Mouse (Mus musculus): ENCODE measurements around the gene Wdr72. TPM values are rescaled to one million over a fixed set of nuclear protein-coding genes. Genes with fewer than 3 reads are reported as not detected.

Gene Wdr72
- polyA plus RNA-seq, 1 experiment from 2014 or later, result 0.73 TPM

DNA sequence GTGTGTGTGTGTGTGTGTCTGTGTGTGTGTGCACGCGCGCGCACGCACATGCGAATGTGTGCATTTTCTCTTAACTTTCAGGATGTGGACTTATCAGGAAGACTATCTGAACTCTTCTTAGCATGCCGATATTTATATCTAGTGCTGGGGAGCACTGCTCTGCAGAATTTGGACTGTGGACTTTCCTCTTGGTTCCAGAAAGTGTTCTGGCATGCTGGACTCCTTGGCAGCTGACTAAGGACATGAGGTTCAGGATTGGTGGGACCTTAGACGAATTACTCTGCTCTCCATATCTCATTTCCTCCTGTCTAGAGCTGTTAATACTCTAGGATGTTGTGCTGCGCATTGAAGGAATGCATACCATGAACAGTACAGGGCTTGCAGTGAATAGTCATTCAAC is 2.4 kb downstream of the Wdr72 start:
- Histone ChIP-seq H3K9me3 (ENCODE audit: control insufficient read depth, low read length) (no peaks in the 10 kb centered on the region), H3K4me3 (ENCODE audit: low read length) (no peak overlapping the region), H3K27me3 (replicated peaks; ENCODE audit: control insufficient read depth, insufficient read depth, low read length) (peaks cover 3% of the 10 kb centered on the region; the same call in 1 of the 2 replicates), H3K27ac (ENCODE audit: low read depth, low read length) (no peak overlapping the region), H3K9ac (ENCODE audit: low read depth, low read length) (no peak overlapping the region), H3K36me3 (ENCODE audit: control insufficient read depth, insufficient read depth, low read length) (no peaks in the 10 kb centered on the region), H3K4me2 (ENCODE audit: low read length) (no peak overlapping the region), H3K4me1 (ENCODE audit: control insufficient read depth, insufficient read depth, low read depth, low read length) (no peaks in the 10 kb centered on the region)
- 95% methylated on average over 9 of the region's 9 CpGs for WGBS
- no peak for ATAC-seq

DNA sequence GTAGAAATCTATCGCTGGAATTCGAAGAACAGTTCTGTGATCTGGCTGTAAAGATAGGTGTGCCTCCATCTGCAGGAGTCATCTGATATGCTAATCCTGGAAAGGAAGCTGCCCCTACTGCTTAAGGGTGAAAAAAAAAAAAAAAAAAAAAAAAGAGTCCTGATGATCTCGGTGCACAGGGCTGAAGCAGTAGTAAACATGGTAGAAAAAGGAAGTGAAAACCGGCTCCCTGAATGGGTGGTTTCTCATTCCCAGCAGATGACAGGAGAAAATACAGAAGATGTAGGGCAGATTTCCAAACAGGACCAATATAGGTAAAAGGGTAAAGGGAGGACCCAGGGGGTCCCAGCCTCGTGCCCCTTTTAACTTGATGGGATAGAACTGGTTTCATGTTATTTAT is 16.1 kb downstream of the Wdr72 start:
- H3K4me2 ChIP-seq (ENCODE audit: low read length), result no peak overlapping the region
- no peak for ATAC-seq
- no peak overlapping the region for H3K9ac ChIP-seq (ENCODE audit: low read depth, low read length)
- no peaks in the 10 kb centered on the region for H3K27me3 ChIP-seq (replicated peaks; ENCODE audit: control insufficient read depth, insufficient read depth, low read length)
- H3K36me3 ChIP-seq (ENCODE audit: control insufficient read depth, insufficient read depth, low read length), result no peaks in the 10 kb centered on the region
- H3K9me3 ChIP-seq (ENCODE audit: control insufficient read depth, low read length), result no peaks in the 10 kb centered on the region
- no peak overlapping the region for H3K4me3 ChIP-seq (ENCODE audit: low read length)
- no peaks in the 10 kb centered on the region for H3K4me1 ChIP-seq (ENCODE audit: control insufficient read depth, insufficient read depth, low read depth, low read length)
- H3K27ac ChIP-seq (ENCODE audit: low read depth, low read length), result no peak overlapping the region
- 72% methylated on average over 5 of the region's 5 CpGs for WGBS

DNA sequence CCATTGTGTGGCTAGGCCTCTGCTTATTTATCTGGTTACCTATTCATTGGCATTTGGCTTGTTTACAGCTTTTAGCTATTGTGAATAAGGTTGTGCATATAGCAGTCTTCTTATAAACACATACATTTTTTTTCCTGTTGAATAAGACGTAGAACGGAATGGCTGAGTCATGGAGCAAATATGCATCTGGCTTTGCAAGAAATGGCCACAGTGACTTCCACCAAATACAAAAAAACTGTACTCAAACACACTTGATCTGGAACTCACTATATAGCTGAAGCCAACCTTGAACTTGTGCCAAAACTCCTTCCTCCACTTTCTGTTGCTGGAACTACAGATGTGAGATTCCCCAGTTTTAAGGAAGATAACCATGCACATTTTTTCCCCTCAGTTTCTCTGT is 23.9 kb downstream of the Wdr72 start:
- WGBS, result 83% methylated on average over 2 of the region's 2 CpGs
- Histone ChIP-seq H3K9me3 (ENCODE audit: control insufficient read depth, low read length) (no peaks in the 10 kb centered on the region), H3K27ac (ENCODE audit: low read depth, low read length) (no peak overlapping the region), H3K27me3 (replicated peaks; ENCODE audit: control insufficient read depth, insufficient read depth, low read length) (no peaks in the 10 kb centered on the region), H3K36me3 (ENCODE audit: control insufficient read depth, insufficient read depth, low read length) (no peaks in the 10 kb centered on the region), H3K9ac (ENCODE audit: low read depth, low read length) (no peak overlapping the region), H3K4me2 (ENCODE audit: low read length) (no peak overlapping the region), H3K4me1 (ENCODE audit: control insufficient read depth, insufficient read depth, low read depth, low read length) (no peaks in the 10 kb centered on the region), H3K4me3 (ENCODE audit: low read length) (no peak overlapping the region)
- no peak for ATAC-seq

DNA sequence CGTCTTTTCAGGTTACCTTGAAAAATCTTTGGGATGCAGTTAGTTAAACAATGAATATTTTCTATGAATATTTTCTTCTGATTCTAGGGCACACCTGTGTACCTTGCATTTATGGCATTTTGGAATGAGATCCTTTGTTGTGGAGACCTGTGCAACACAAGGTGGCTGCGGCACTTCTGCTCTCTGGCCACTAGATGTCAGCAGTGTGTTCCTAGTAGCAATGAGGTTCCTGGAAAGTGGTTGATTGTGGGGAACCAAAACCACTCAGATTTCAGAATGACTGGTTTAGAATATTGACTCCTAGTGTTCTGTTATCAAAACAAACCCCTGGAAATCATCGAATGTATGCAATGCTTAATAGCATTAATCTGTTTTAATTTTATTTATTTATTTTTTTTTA is 31.7 kb downstream of the Wdr72 start:
- Histone ChIP-seq H3K27ac (ENCODE audit: low read depth, low read length) (no peak overlapping the region), H3K4me2 (ENCODE audit: low read length) (no peak overlapping the region), H3K36me3 (ENCODE audit: control insufficient read depth, insufficient read depth, low read length) (no peaks in the 10 kb centered on the region), H3K9me3 (ENCODE audit: control insufficient read depth, low read length) (no peaks in the 10 kb centered on the region), H3K4me1 (ENCODE audit: control insufficient read depth, insufficient read depth, low read depth, low read length) (no peaks in the 10 kb centered on the region), H3K27me3 (replicated peaks; ENCODE audit: control insufficient read depth, insufficient read depth, low read length) (no peaks in the 10 kb centered on the region), H3K9ac (ENCODE audit: low read depth, low read length) (no peak overlapping the region), H3K4me3 (ENCODE audit: low read length) (no peak overlapping the region)
- ATAC-seq, result peak; percentile 73
- 7% methylated on average over 3 of the region's 3 CpGs for WGBS

DNA sequence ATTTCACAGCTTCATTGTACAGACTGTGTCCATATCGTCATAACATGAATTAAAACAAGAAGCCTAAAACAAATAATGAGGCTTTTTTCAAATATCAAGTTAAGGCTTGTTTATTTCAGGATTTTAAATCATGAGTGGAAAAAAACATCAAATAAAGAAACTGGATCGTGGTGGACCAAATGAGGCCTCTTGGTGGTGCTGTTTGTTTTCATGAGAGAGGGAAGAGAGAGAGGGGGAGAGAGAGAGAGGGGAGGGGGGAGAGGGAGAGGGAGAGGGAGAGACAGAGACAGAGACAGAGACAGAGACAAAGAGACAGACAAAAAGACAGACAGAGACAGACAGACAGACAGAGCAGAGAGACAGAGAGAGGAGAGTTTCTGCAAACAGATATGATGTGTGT is 32.5 kb downstream of the Wdr72 start:
- Histone ChIP-seq H3K4me1 (ENCODE audit: control insufficient read depth, insufficient read depth, low read depth, low read length) (no peaks in the 10 kb centered on the region), H3K9me3 (ENCODE audit: control insufficient read depth, low read length) (no peaks in the 10 kb centered on the region), H3K36me3 (ENCODE audit: control insufficient read depth, insufficient read depth, low read length) (no peaks in the 10 kb centered on the region), H3K4me3 (ENCODE audit: low read length) (no peak overlapping the region), H3K27me3 (replicated peaks; ENCODE audit: control insufficient read depth, insufficient read depth, low read length) (no peaks in the 10 kb centered on the region), H3K9ac (ENCODE audit: low read depth, low read length) (no peak overlapping the region), H3K4me2 (ENCODE audit: low read length) (no peak overlapping the region), H3K27ac (ENCODE audit: low read depth, low read length) (no peak overlapping the region)
- no peak for ATAC-seq
- WGBS, result 47% methylated on average over 2 of the region's 2 CpGs

- H3K9me3 ChIP-seq (ENCODE audit: control insufficient read depth, low read length), result no peaks in the 10 kb centered on the region
- H3K36me3 ChIP-seq (ENCODE audit: control insufficient read depth, insufficient read depth, low read length), result no peaks in the 10 kb centered on the region
- no peaks in the 10 kb centered on the region for H3K27me3 ChIP-seq (replicated peaks; ENCODE audit: control insufficient read depth, insufficient read depth, low read length)
- no peak overlapping the region for H3K27ac ChIP-seq (ENCODE audit: low read depth, low read length)
- no peak overlapping the region for H3K9ac ChIP-seq (ENCODE audit: low read depth, low read length)
- 94% methylated on average over 4 of the region's 4 CpGs for WGBS
- H3K4me2 ChIP-seq (ENCODE audit: low read length), result no peak overlapping the region
- no peaks in the 10 kb centered on the region; the same call in 1 of the 2 replicates for H3K4me1 ChIP-seq (ENCODE audit: control insufficient read depth, insufficient read depth, low read depth, low read length)
- no peak for ATAC-seq
- no peak overlapping the region for H3K4me3 ChIP-seq (ENCODE audit: low read length)
Observed at GRCm38 (mm10) chr9:74145203-74145602, 35.0 kb downstream of the Wdr72 start.

- Histone ChIP-seq H3K4me1 (ENCODE audit: control insufficient read depth, insufficient read depth, low read depth, low read length) (no peaks in the 10 kb centered on the region; the same call in 1 of the 2 replicates), H3K4me3 (ENCODE audit: low read length) (no peak overlapping the region), H3K9me3 (ENCODE audit: control insufficient read depth, low read length) (no peaks in the 10 kb centered on the region), H3K27me3 (replicated peaks; ENCODE audit: control insufficient read depth, insufficient read depth, low read length) (no peaks in the 10 kb centered on the region), H3K27ac (ENCODE audit: low read depth, low read length) (no peak overlapping the region), H3K4me2 (ENCODE audit: low read length) (no peak overlapping the region), H3K36me3 (ENCODE audit: control insufficient read depth, insufficient read depth, low read length) (no peaks in the 10 kb centered on the region), H3K9ac (ENCODE audit: low read depth, low read length) (no peak overlapping the region)
- WGBS, result 27% methylated on average over 8 of the region's 8 CpGs
- no peak for ATAC-seq
Observed at GRCm38 (mm10) chr9:74148306-74148705, 38.1 kb downstream of the Wdr72 start.

DNA sequence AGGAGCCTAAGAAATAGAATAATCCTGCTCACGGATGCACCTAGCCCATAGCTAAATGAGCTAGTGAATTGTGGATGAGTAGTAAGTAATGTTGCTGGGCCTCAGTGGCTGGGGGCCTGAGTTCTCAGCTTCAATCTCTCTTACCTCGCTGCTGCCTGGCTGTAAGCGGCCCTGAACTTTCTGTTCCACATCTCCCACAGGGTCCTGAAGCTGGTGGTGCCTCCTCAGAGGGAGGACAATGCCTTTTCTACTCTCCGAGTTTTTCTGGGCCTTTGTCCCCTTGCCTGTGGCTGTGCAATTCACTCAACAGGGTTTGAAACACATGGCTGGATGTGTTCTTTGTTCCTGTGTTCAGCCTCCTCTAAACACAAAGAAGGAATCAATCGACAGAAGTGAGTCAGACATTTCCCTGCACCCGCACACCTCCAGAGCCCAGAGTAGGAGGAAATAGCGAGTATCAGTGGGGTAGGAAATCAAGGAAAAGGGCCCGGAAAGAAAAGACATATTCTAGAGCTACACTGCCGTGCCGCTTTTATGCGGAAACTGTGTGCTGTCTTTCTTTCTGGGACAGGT is 50.3 kb downstream of the Wdr72 start:
- 46% methylated on average over 11 of the region's 11 CpGs for WGBS
- Histone ChIP-seq H3K27me3 (replicated peaks; ENCODE audit: control insufficient read depth, insufficient read depth, low read length) (no peaks in the 10 kb centered on the region), H3K9ac (ENCODE audit: low read depth, low read length) (no peak overlapping the region), H3K4me1 (ENCODE audit: control insufficient read depth, insufficient read depth, low read depth, low read length) (no peaks in the 10 kb centered on the region), H3K9me3 (ENCODE audit: control insufficient read depth, low read length) (no peaks in the 10 kb centered on the region), H3K4me2 (ENCODE audit: low read length) (no peak overlapping the region), H3K36me3 (ENCODE audit: control insufficient read depth, insufficient read depth, low read length) (no peaks in the 10 kb centered on the region), H3K27ac (ENCODE audit: low read depth, low read length) (no peak overlapping the region), H3K4me3 (ENCODE audit: low read length) (no peak overlapping the region)
- ATAC-seq, result no peak

GRCm38 (mm10) chr9:74165697-74166096 is 55.5 kb downstream of the Wdr72 start:
- Histone ChIP-seq H3K36me3 (ENCODE audit: control insufficient read depth, insufficient read depth, low read length) (no peaks in the 10 kb centered on the region), H3K4me3 (ENCODE audit: low read length) (no peak overlapping the region), H3K27ac (ENCODE audit: low read depth, low read length) (no peak overlapping the region), H3K4me1 (ENCODE audit: control insufficient read depth, insufficient read depth, low read depth, low read length) (no peaks in the 10 kb centered on the region), H3K9ac (ENCODE audit: low read depth, low read length) (no peak overlapping the region), H3K4me2 (ENCODE audit: low read length) (no peak overlapping the region), H3K27me3 (replicated peaks; ENCODE audit: control insufficient read depth, insufficient read depth, low read length) (no peaks in the 10 kb centered on the region), H3K9me3 (ENCODE audit: control insufficient read depth, low read length) (no peaks in the 10 kb centered on the region)
- WGBS, result 96% methylated on average over 2 of the region's 2 CpGs
- ATAC-seq, result no peak

DNA sequence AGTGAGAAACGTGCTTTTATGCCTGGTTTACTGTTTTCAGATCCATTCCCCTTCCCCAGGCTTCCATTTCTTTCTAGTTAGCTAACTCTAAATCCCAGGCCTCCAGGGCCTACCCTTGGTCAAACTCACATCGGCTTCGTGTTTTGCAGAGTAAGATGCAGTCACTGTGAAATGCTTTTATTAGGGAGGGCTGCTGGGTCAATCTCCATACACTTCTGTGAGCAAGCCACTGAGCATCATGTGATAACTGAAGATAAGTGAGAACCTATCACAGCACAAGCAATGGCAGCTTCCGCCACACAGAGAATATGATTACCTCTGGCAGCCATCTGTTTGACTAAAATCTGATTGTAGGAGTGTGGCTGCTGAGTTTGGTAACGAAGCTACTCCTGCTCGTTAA is 59.7 kb downstream of the Wdr72 start:
- H3K27me3 ChIP-seq (replicated peaks; ENCODE audit: control insufficient read depth, insufficient read depth, low read length), result no peaks in the 10 kb centered on the region
- WGBS, result 59% methylated on average over 6 of the region's 6 CpGs
- H3K36me3 ChIP-seq (ENCODE audit: control insufficient read depth, insufficient read depth, low read length), result no peaks in the 10 kb centered on the region
- H3K9me3 ChIP-seq (ENCODE audit: control insufficient read depth, low read length), result no peaks in the 10 kb centered on the region
- no peak overlapping the region for H3K27ac ChIP-seq (ENCODE audit: low read depth, low read length)
- no peak overlapping the region for H3K4me3 ChIP-seq (ENCODE audit: low read length)
- no peak overlapping the region for H3K4me2 ChIP-seq (ENCODE audit: low read length)
- H3K4me1 ChIP-seq (ENCODE audit: control insufficient read depth, insufficient read depth, low read depth, low read length), result no peaks in the 10 kb centered on the region
- no peak overlapping the region for H3K9ac ChIP-seq (ENCODE audit: low read depth, low read length)
- no peak for ATAC-seq

All from hindbrain, embryonic 16.5 days (tissue).